Mouse (Mus musculus): Measurements from ENCODE around the gene Atad3a. TPM values are rescaled to one million over a fixed set of nuclear protein-coding genes. Genes with fewer than 3 reads are reported as not detected.

The Atad3a gene
- total and polyA plus RNA-seq, 2 experiments from 2014 or later: 99.3 to 128 TPM

GRCm38 (mm10) chr4:155735788-155736187 is 25.1 kb downstream of the Atad3a start:
- no peaks in the 10 kb centered on the region for H3K27me3 ChIP-seq (ENCODE audit: control insufficient read depth, insufficient read depth, low read length)

GRCm38 (mm10) chr4:155734951-155735702 is 25.8 kb downstream of the Atad3a start:
- DNase-seq (ENCODE audit: low spot score): peak; percentile 10
- Histone ChIP-seq H3K4me2 (ENCODE audit: low read depth, low read length) (peak overlapping the region; percentile 95), H3K4me1 (ENCODE audit: control insufficient read depth, insufficient read depth) (peaks cover 6% of the 10 kb centered on the region), H3K9ac (replicated peaks; ENCODE audit: low read depth, low read length) (peak overlapping the region; percentile 77), H3K27ac (ENCODE audit: low read depth) (peak overlapping the region; percentile 75), H3K4me3 (ENCODE audit: low read depth, low read length) (peak overlapping the region; percentile 79), H3K9me3 (replicated peaks; ENCODE audit: control insufficient read depth, low read length) (no peaks in the 10 kb centered on the region), H3K36me3 (replicated peaks; ENCODE audit: control insufficient read depth, insufficient read depth, low read length) (peaks cover 23% of the 10 kb centered on the region), H3K27me3 (ENCODE audit: control insufficient read depth, insufficient read depth, low read length) (no peaks in the 10 kb centered on the region)
- WGBS: under 1% methylated on average over 54 of the region's 79 CpGs
- peak; percentile 67 for ATAC-seq (ENCODE audit: insufficient read depth, low read depth)
- TF ChIP-seq EP300 (IDR thresholded peaks at IDR 0.05; ENCODE audit: low read depth): no peak
- no peak for TF ChIP-seq CTCF (IDR thresholded peaks at IDR 0.05; ENCODE audit: low read depth)

More at GRCm38 (mm10) chr4:155735788-155736187, 25.1 kb downstream of the Atad3a start:
- no peak for ATAC-seq (ENCODE audit: insufficient read depth, low read depth)
- Histone ChIP-seq H3K4me2 (ENCODE audit: low read depth, low read length) (peak overlapping the region; percentile 95), H3K9me3 (replicated peaks; ENCODE audit: control insufficient read depth, low read length) (no peaks in the 10 kb centered on the region), H3K4me3 (ENCODE audit: low read depth, low read length) (peak overlapping the region; percentile 79), H3K9ac (replicated peaks; ENCODE audit: low read depth, low read length) (peak overlapping the region; percentile 77), H3K4me1 (ENCODE audit: control insufficient read depth, insufficient read depth) (peaks cover 6% of the 10 kb centered on the region), H3K36me3 (replicated peaks; ENCODE audit: control insufficient read depth, insufficient read depth, low read length) (peaks cover 30% of the 10 kb centered on the region), H3K27ac (ENCODE audit: low read depth) (no peak overlapping the region)
- TF ChIP-seq CTCF (IDR thresholded peaks at IDR 0.05; ENCODE audit: low read depth) (no peak), EP300 (IDR thresholded peaks at IDR 0.05; ENCODE audit: low read depth) (no peak)
- no peak for DNase-seq (ENCODE audit: low spot score)
- 73% methylated on average over 5 of the region's 5 CpGs for WGBS

- Histone ChIP-seq H3K9me3 (replicated peaks; ENCODE audit: control insufficient read depth, low read length) (no peaks in the 10 kb centered on the region), H3K27ac (ENCODE audit: low read depth) (peak within 1 kb of the TSS; percentile 75), H3K4me2 (ENCODE audit: low read depth, low read length) (peak within 1 kb of the TSS; percentile 95), H3K4me3 (ENCODE audit: low read depth, low read length) (peak within 1 kb of the TSS; percentile 79), H3K27me3 (ENCODE audit: control insufficient read depth, insufficient read depth, low read length) (no peaks in the 10 kb centered on the region), H3K9ac (replicated peaks; ENCODE audit: low read depth, low read length) (peak within 1 kb of the TSS; percentile 77), H3K4me1 (ENCODE audit: control insufficient read depth, insufficient read depth) (peaks cover 6% of the 10 kb centered on the region), H3K36me3 (replicated peaks; ENCODE audit: control insufficient read depth, insufficient read depth, low read length) (peaks cover 24% of the 10 kb centered on the region)
- TF ChIP-seq CTCF (IDR thresholded peaks at IDR 0.05; ENCODE audit: low read depth) (no peak), EP300 (IDR thresholded peaks at IDR 0.05; ENCODE audit: low read depth) (no peak)
- ATAC-seq (ENCODE audit: insufficient read depth, low read depth): peak; percentile 82
- peak; percentile 87 for DNase-seq (ENCODE audit: low spot score)
- WGBS: under 1% methylated on average over 33 of the region's 35 CpGs
Observed at GRCm38 (mm10) chr4:155734350-155734941, 26.4 kb downstream of the Atad3a start, which contains the start of gene Tmem240. Gene Tmem240, plus strand, starts transcription at chr4:155734800.

- no peaks in the 10 kb centered on the region for H3K9me3 ChIP-seq (replicated peaks; ENCODE audit: control insufficient read depth, low read length)
- H3K27ac ChIP-seq (ENCODE audit: low read depth): no peak overlapping the region
- DNase-seq (ENCODE audit: low spot score): no peak
- peaks cover 27% of the 10 kb centered on the region for H3K36me3 ChIP-seq (replicated peaks; ENCODE audit: control insufficient read depth, insufficient read depth, low read length)
- H3K4me2 ChIP-seq (ENCODE audit: low read depth, low read length): no peak overlapping the region
- H3K4me1 ChIP-seq (ENCODE audit: control insufficient read depth, insufficient read depth): peaks cover 6% of the 10 kb centered on the region
- no peak overlapping the region for H3K9ac ChIP-seq (replicated peaks; ENCODE audit: low read depth, low read length)
- H3K4me3 ChIP-seq (ENCODE audit: low read depth, low read length): no peak overlapping the region
- TF ChIP-seq EP300 (IDR thresholded peaks at IDR 0.05; ENCODE audit: low read depth): no peak
- no peak for TF ChIP-seq CTCF (IDR thresholded peaks at IDR 0.05; ENCODE audit: low read depth)
- WGBS: 84% methylated on average over 10 of the region's 10 CpGs
- no peak for ATAC-seq (ENCODE audit: insufficient read depth, low read depth)
- no peaks in the 10 kb centered on the region for H3K27me3 ChIP-seq (ENCODE audit: control insufficient read depth, insufficient read depth, low read length)
Observed at GRCm38 (mm10) chr4:155733267-155733666, 27.6 kb downstream of the Atad3a start.

- H3K27ac ChIP-seq (ENCODE audit: low read depth): no peak overlapping the region
- H3K27me3 ChIP-seq (ENCODE audit: control insufficient read depth, insufficient read depth, low read length): no peaks in the 10 kb centered on the region
- H3K36me3 ChIP-seq (replicated peaks; ENCODE audit: control insufficient read depth, insufficient read depth, low read length): peaks cover 25% of the 10 kb centered on the region
- WGBS: 85% methylated on average over 2 of the region's 2 CpGs
- H3K4me2 ChIP-seq (ENCODE audit: low read depth, low read length): no peak overlapping the region
- DNase-seq (ENCODE audit: low spot score) (no peak), ATAC-seq (ENCODE audit: insufficient read depth, low read depth) (no peak)
- H3K9ac ChIP-seq (replicated peaks; ENCODE audit: low read depth, low read length): no peak overlapping the region
- no peaks in the 10 kb centered on the region for H3K4me1 ChIP-seq (ENCODE audit: control insufficient read depth, insufficient read depth)
- TF ChIP-seq EP300 (IDR thresholded peaks at IDR 0.05; ENCODE audit: low read depth) (no peak), CTCF (IDR thresholded peaks at IDR 0.05; ENCODE audit: low read depth) (no peak)
- no peaks in the 10 kb centered on the region for H3K9me3 ChIP-seq (replicated peaks; ENCODE audit: control insufficient read depth, low read length)
- H3K4me3 ChIP-seq (ENCODE audit: low read depth, low read length): no peak overlapping the region
Observed at GRCm38 (mm10) chr4:155727993-155728392, 32.9 kb downstream of the Atad3a start.

All from heart, postnatal 0 days (tissue).